Mouse (Mus musculus) cerebellum, adult 18-20 months (tissue): ENCODE measurements around the gene Gm1113.

Experiments used
- DNase-seq, 2 experiments: peaks; one replicate each; pipeline ENCODE4 v3.0.0; 2021

The Gm1113 gene

DNA sequence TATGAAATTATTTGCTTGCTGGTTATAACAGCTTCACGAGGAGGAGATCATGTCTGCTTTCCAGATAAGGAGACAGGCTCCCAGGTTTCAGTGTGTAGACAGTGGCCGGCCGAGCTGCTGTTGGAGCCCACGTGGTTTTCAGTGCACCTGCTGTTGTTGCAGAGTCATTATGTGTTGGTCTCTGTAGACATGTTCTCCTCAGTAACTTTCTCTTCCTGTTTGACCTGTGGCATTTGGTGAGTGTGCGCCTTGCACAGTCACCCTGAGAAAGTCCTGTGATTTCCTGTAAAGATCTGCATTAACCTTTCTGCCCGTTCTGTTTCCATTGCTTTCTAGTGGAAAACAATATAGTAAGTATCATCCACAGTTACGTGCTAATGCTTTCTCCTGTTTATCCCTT is 42.7 kb downstream of the Gm1113 start:
- no peak for DNase-seq

DNA sequence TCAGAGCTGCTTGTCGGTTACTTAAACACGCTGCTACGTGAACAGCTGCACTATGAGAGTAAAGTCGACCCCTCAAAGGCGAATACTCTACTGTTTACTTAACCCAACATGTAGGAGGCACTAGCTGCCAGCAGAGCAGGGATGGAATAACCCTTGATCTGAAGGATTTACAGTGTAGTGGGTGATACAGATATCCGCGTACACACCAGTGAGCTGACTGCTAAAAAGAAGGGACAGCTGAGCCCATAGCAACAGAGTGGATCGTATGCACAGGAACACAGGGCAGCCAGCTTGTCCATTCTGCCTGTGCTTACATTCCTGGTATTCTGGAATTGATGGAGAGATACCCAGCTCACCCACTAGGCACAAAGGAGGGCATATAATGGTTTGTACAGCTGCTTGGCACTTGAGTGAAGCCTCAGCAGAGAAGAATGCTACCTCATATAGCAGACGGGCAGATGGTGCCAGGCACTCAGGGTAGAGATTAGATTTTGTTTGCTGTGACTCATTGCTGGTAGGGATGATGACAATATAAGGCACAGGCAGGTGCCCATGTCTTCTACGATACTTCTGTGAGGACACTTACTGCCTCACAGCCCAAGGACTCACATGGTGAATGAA is 43.9 kb downstream of the Gm1113 start:
- DNase-seq, result no peak

- DNase-seq, result no peak
Observed at GRCm38 (mm10) chr9:35468913-35469312, 49.2 kb downstream of the Gm1113 start.

DNA sequence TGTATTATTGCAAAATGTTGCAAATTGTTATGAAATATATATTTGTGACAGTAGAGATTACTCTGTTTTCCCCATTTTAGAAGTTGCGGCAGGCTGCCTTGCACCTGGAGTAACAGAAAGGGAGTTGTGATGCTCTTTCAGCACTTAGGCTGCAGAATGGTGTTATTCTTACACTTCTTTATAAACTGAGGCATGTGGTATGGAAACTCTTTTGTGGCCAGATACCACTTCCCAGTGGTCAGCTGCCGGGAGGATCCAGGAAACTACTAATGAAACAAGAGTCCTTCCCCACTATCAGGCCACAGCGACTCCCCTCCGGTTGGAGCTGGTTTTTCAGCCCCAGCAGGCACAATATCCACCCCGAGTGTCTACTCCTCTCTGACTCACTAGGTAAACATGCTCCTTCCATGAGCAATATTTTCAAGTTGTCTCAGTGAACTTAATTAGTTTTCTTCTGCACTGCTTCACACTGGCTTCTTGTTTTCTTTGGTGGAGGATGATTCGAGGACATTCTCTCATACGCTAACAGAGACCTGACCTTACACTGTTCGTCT is 50.7 kb downstream of the Gm1113 start:
- no peak for DNase-seq

GRCm38 (mm10) chr9:35459594-35459993 is 58.5 kb downstream of the Gm1113 start:
- DNase-seq, result no peak
